Mouse (Mus musculus): ENCODE data around the gene 1600014C23Rik.

DNA sequence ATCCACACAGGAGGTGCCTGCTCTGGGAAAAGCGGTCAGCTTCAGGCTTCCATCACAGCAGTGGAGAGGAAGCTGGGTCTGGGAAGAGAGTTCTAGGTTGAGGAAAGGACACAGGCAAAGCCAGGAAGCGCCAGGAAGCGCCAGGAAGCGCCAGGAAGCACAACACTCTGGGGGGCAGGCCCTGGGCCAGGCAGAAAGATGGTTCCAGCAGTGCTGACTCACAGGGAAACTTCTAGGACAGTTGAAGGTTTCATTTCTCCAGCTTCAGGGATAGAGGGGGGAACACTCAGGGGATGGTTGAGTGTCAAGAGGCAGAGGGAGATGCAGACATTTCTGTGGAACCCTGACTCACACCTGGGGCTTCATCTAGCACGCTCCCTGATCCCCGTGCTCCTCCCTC lies 36.2 kb upstream of the 1600014C23Rik start:
- TF ChIP-seq POLR2A (IDR thresholded peaks at IDR 0.05; ENCODE audit: borderline replicate concordance, insufficient read depth, low read length): no peak
- no peak for TF ChIP-seq CTCF (IDR thresholded peaks at IDR 0.05; ENCODE audit: borderline replicate concordance, insufficient read depth, low read depth, low read length)

Measured in cerebellum, adult 2 months (tissue).